Mouse (Mus musculus): ENCODE results near the gene Kcnq2. TPM values are rescaled to one million over a fixed set of nuclear protein-coding genes. Genes with fewer than 3 reads are reported as not detected.

Kcnq2 gene
- polyA plus RNA-seq, 1 experiment from 2014 or later, result 30.7 TPM

DNA sequence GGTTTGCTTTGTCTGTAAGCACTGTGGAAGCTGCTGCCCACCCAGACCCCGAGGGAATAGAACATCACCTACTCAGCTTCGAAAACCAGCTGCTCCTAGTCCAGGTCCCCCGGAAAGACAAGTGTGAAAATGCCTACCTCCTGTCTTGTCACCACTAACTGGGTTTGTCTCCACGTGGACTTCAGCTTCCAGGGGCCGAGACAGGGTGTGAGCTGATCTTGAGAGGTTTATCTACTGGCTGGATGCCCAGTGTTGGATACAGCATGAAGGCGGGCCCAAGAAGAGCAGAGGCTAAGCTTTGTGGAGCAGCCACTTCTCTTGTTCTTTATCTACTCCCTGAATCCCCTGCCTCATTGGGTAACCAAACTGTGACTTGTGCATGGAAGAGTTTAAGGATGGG, 101.8 kb downstream of the Kcnq2 start:
- H3K4me3 ChIP-seq, result no peak overlapping the region
- no peaks in the 10 kb centered on the region for H3K9me3 ChIP-seq
- peaks cover 34% of the 10 kb centered on the region for H3K36me3 ChIP-seq
- no peak overlapping the region for H3K9ac ChIP-seq (replicated peaks)
- ATAC-seq (ENCODE audit: low FRiP score, low read depth), result no peak
- peaks cover 9% of the 10 kb centered on the region for H3K4me1 ChIP-seq
- H3K4me2 ChIP-seq (replicated peaks), result no peak overlapping the region
- 76% methylated on average over 6 of the region's 6 CpGs for WGBS
- H3K27ac ChIP-seq (replicated peaks), result no peak overlapping the region
- H3K27me3 ChIP-seq, result peaks cover 15% of the 10 kb centered on the region

- Histone ChIP-seq H3K9me3 (no peaks in the 10 kb centered on the region), H3K4me1 (peaks cover 3% of the 10 kb centered on the region; the same call in 1 of the 2 replicates), H3K27me3 (peaks cover 6% of the 10 kb centered on the region; the same call in 1 of the 2 replicates), H3K9ac (replicated peaks) (no peak overlapping the region), H3K27ac (replicated peaks) (no peak overlapping the region), H3K4me3 (no peak overlapping the region), H3K4me2 (replicated peaks) (no peak overlapping the region), H3K36me3 (peaks cover 41% of the 10 kb centered on the region)
- no peak for ATAC-seq (ENCODE audit: low FRiP score, low read depth)
- WGBS, result 57% methylated on average over 5 of the region's 5 CpGs
Observed at GRCm38 (mm10) chr2:181032407-181032806, 102.7 kb downstream of the Kcnq2 start.

DNA sequence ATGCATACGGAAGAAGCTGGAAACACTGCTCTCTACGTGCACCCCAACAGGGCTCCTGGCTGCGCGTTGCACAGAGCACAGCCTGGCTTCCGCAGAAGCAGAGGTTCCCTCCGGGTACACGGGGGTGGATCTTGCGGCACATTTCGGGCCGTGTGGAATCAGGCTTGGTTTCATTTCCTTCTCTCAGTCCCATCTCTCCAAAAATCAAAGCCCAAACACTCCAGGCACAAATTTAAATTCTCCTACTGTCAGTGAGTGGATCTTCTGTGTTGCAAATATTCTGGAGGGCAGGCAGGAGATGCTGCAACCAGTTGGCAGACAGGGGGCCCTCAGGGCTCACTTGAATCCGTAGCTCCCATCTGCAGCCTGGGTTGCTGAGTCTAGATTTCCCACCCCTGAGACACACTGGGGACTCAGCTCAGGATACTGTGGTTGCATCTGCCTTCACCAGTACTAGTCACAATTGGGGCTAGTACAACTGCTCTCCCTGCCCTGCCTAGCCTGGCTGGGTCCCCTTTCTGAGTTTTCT, 103.6 kb downstream of the Kcnq2 start:
- Histone ChIP-seq H3K4me1 (no peaks in the 10 kb centered on the region), H3K4me2 (replicated peaks) (no peak overlapping the region), H3K27me3 (no peaks in the 10 kb centered on the region), H3K4me3 (no peak overlapping the region), H3K9me3 (no peaks in the 10 kb centered on the region), H3K9ac (replicated peaks) (no peak overlapping the region), H3K36me3 (peaks cover 41% of the 10 kb centered on the region), H3K27ac (replicated peaks) (no peak overlapping the region)
- WGBS, result 84% methylated on average over 11 of the region's 11 CpGs
- ATAC-seq (ENCODE audit: low FRiP score, low read depth), result no peak

Other genes starting within 250 kb of the Kcnq2 start
- 65.2 and 67.2 TPM in 2 replicates for gene Ythdf1, start 214.4 kb downstream of the Kcnq2 start, polyA plus RNA-seq (2016; fragmentation: Nextera tagmentation; extraction: Ambion mirVana)
- gene Birc7, start 206.3 kb downstream of the Kcnq2 start, polyA plus RNA-seq (2016; fragmentation: Nextera tagmentation; extraction: Ambion mirVana), result 0.36 and 0.67 TPM in 2 replicates
- gene Nkain4, start 180.6 kb downstream of the Kcnq2 start, polyA plus RNA-seq (2016; fragmentation: Nextera tagmentation; extraction: Ambion mirVana), result 72.9 and 83.1 TPM in 2 replicates
- 86.3 and 97.4 TPM in 2 replicates for gene Arfgap1, start 168.1 kb downstream of the Kcnq2 start, polyA plus RNA-seq (2016; fragmentation: Nextera tagmentation; extraction: Ambion mirVana)
- gene Col20a1, start 148.8 kb downstream of the Kcnq2 start, polyA plus RNA-seq (2016; fragmentation: Nextera tagmentation; extraction: Ambion mirVana), result 0.18 and 0.22 TPM in 2 replicates
- 43.2 and 44.3 TPM in 2 replicates for gene Chrna4, start 91.8 kb downstream of the Kcnq2 start, polyA plus RNA-seq (2016; fragmentation: Nextera tagmentation; extraction: Ambion mirVana)
- 1.4 and 1.6 TPM in 2 replicates for gene Eef1a2, start 21.7 kb upstream of the Kcnq2 start, polyA plus RNA-seq (2016; fragmentation: Nextera tagmentation; extraction: Ambion mirVana)
- gene Ppdpf, start 51.9 kb upstream of the Kcnq2 start, polyA plus RNA-seq (2016; fragmentation: Nextera tagmentation; extraction: Ambion mirVana), result 423 and 462 TPM in 2 replicates
- not detected in 2 replicates for gene Ptk6, start 67.5 kb upstream of the Kcnq2 start, polyA plus RNA-seq (2016; fragmentation: Nextera tagmentation; extraction: Ambion mirVana)
- 0.15 TPM in 1 of 2 replicates, not detected in the other for gene Srms, start 77.9 kb upstream of the Kcnq2 start, polyA plus RNA-seq (2016; fragmentation: Nextera tagmentation; extraction: Ambion mirVana)
- 0.15 and 0.20 TPM in 2 replicates for gene Fndc11, start 84.7 kb upstream of the Kcnq2 start, polyA plus RNA-seq (2016; fragmentation: Nextera tagmentation; extraction: Ambion mirVana)
- 0.48 and 0.55 TPM in 2 replicates for gene Helz2, start 106.7 kb upstream of the Kcnq2 start, polyA plus RNA-seq (2016; fragmentation: Nextera tagmentation; extraction: Ambion mirVana)
- gene Gmeb2, start 152.7 kb upstream of the Kcnq2 start, polyA plus RNA-seq (2016; fragmentation: Nextera tagmentation; extraction: Ambion mirVana), result 23.4 and 23.9 TPM in 2 replicates
- 443 and 455 TPM in 2 replicates for gene Stmn3, start 179.2 kb upstream of the Kcnq2 start, polyA plus RNA-seq (2016; fragmentation: Nextera tagmentation; extraction: Ambion mirVana)
- 54.2 and 55.3 TPM in 2 replicates for gene Rtel1, start 184.4 kb upstream of the Kcnq2 start, polyA plus RNA-seq (2016; fragmentation: Nextera tagmentation; extraction: Ambion mirVana)
- 69.4 and 75.0 TPM in 2 replicates for gene Zgpat, start 229.6 kb upstream of the Kcnq2 start, polyA plus RNA-seq (2016; fragmentation: Nextera tagmentation; extraction: Ambion mirVana)
- 84.0 and 84.2 TPM in 2 replicates for gene Arfrp1, start 230.1 kb upstream of the Kcnq2 start, polyA plus RNA-seq (2016; fragmentation: Nextera tagmentation; extraction: Ambion mirVana)
- 36.2 and 40.3 TPM in 2 replicates for gene Lime1, start 244.8 kb upstream of the Kcnq2 start, polyA plus RNA-seq (2016; fragmentation: Nextera tagmentation; extraction: Ambion mirVana)

Measured in midbrain, embryonic 12.5 days (tissue).